Mouse (Mus musculus) embryonic facial prominence, embryonic 15.5 days (tissue): ENCODE data around the gene Sipa1. TPM values are rescaled to one million over a fixed set of nuclear protein-coding genes. Genes with fewer than 3 reads are reported as not detected.

ENCODE experiments used
- ATAC-seq: fragments of 200-750 bp; cut with Nextera tagmentation; 2 replicates; pipeline ENCODE4 v1.8.0; 2017; ENCODE audit warnings: low read depth, moderate TSS enrichment; ENCODE audit not compliant: insufficient number of reproducible peaks, low FRiP score, low TSS enrichment
- H3K27ac ChIP-seq: fragments of 300-500 bp; sonication (generic); replicated peaks from 2 replicates; pipeline ENCODE4 v1.5.1; 2015; ENCODE audit warnings: mild to moderate bottlenecking, inconsistent platforms
- H3K27me3 ChIP-seq: fragments of 300-500 bp; sonication (generic); 2 replicates; pipeline ENCODE4 v1.6.1; 2015; ENCODE audit warnings: inconsistent platforms
- H3K36me3 ChIP-seq: fragments of 300-500 bp; sonication (generic); 2 replicates; pipeline ENCODE4 v1.6.1; 2015; ENCODE audit warnings: mild to moderate bottlenecking, inconsistent platforms
- H3K4me1 ChIP-seq: fragments of 300-500 bp; sonication (generic); 2 replicates; pipeline ENCODE4 v1.6.1; 2015; ENCODE audit warnings: inconsistent platforms
- H3K4me2 ChIP-seq: fragments of 300-500 bp; sonication (generic); replicated peaks from 2 replicates; pipeline ENCODE4 v1.6.1; 2015; ENCODE audit warnings: mild to moderate bottlenecking, inconsistent platforms
- H3K4me3 ChIP-seq: fragments of 300-500 bp; sonication (generic); replicated peaks from 2 replicates; pipeline ENCODE4 v1.5.1; 2015; ENCODE audit warnings: mild to moderate bottlenecking, inconsistent platforms
- H3K9ac ChIP-seq: fragments of 300-500 bp; sonication (generic); 2 replicates; pipeline ENCODE4 v1.6.1; 2015; ENCODE audit warnings: inconsistent platforms
- H3K9me3 ChIP-seq: fragments of 300-500 bp; sonication (generic); replicated peaks from 2 replicates; pipeline ENCODE4 v1.6.1; 2016; ENCODE audit warnings: inconsistent platforms
- WGBS: fragments of 180-500 bp; shearing (Covaris S2); methylation state at CpG from one replicate; pipeline ENCODE4 v1.1.7; 2015; 5-methylcytosine and 5-hydroxymethylcytosine counted together
- polyA plus RNA-seq: library from polyadenylated mRNA; unstranded; fragments of >200 nt; fragmentation: Nextera tagmentation; extraction: Ambion mirVana; gene quantifications from 2 replicates; pipeline ENCODE4 v1.2.1, GENCODE M21; 2015

Gene Sipa1
- polyA plus RNA-seq, 1 experiment from 2014 or later: 30.4 TPM

DNA sequence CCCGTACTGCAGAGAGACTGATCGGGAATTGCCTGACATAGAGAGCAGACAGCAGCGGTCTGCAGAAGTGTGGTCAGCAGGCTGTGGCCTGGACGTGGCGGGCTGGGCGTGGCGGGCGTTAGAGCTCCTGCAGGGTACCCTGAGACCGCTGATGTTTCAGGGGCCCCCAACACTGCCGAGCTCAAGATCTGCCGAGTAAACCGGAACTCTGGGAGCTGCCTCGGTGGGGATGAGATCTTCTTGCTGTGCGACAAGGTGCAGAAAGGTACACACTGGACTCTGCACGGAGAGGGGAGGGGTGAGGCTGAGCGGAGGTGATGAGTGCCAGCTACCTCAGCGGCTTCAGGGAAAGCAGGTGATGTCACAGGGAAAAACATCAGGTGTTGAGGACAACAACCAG is 22.5 kb downstream of the Sipa1 start:
- no peak overlapping the region for H3K9ac ChIP-seq
- 92% methylated on average over 17 of the region's 17 CpGs for WGBS

DNA sequence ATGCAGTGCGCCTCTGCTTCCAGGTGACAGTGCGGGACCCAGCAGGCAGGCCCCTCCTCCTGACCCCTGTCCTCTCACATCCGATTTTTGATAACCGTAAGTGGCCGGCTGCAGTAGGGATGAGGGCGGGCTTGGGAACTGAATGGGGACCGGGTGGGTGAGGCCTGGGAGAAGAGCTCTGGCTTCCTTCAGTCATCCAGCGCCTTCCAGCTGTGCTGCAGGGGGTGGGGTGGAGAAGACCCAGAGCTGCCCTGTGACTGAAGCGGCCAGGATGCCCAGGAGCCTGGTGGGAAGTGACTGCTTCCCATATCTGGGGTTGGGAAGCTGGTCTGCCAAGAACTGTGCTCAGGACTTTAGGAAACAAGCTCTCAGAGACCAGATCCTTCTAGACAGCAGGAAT is 23.2 kb downstream of the Sipa1 start:
- Histone ChIP-seq H3K4me2 (no peak overlapping the region), H3K27ac (no peak overlapping the region), H3K4me3 (no peak overlapping the region), H3K4me1 (peaks cover 19% of the 10 kb centered on the region), H3K27me3 (no peaks in the 10 kb centered on the region), H3K9ac (no peak overlapping the region), H3K9me3 (no peaks in the 10 kb centered on the region), H3K36me3 (peaks cover 65% of the 10 kb centered on the region)
- no peak for ATAC-seq
- WGBS: 79% methylated on average over 9 of the region's 9 CpGs

More for the DNA sequence above, 22.5 kb downstream of the Sipa1 start:
- Histone ChIP-seq H3K36me3 (peaks cover 72% of the 10 kb centered on the region), H3K4me3 (no peak overlapping the region), H3K27me3 (no peaks in the 10 kb centered on the region), H3K9me3 (no peaks in the 10 kb centered on the region), H3K4me1 (peaks cover 19% of the 10 kb centered on the region), H3K27ac (no peak overlapping the region), H3K4me2 (no peak overlapping the region)
- ATAC-seq: no peak

DNA sequence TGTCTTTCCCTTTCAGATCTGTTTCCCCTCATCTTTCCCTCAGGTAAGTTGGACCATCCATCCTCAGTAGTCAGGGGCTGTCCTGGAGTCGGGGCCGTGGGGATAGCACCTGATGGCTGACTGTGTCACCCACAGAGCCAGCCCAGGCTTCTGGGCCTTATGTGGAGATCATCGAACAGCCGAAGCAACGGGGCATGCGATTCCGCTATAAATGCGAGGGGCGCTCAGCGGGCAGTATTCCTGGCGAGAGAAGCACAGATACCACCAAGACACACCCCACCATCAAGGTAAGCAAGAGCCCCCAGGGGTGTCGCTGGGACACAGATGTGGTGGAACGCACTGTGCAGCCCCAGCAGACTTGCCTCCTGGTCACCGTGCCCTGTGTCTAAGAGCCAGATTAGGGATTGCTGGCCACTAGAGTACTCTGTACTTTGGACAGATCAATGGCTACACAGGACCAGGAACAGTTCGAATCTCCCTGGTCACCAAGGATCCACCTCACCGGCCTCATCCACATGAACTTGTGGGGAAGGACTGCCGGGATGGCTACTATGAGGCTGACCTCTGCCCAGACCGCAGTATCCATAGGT is 25.0 kb downstream of the Sipa1 start:
- Histone ChIP-seq H3K36me3 (peaks cover 47% of the 10 kb centered on the region), H3K4me1 (peaks cover 19% of the 10 kb centered on the region), H3K9me3 (no peaks in the 10 kb centered on the region), H3K27ac (peak overlapping the region; percentile 84; the same call in 1 of the 2 replicates), H3K27me3 (no peaks in the 10 kb centered on the region), H3K4me3 (peak overlapping the region; percentile 60), H3K4me2 (peak overlapping the region; percentile 74), H3K9ac (peak overlapping the region; percentile 64)
- WGBS: 89% methylated on average over 18 of the region's 18 CpGs
- ATAC-seq: no peak

- peak within 1 kb of the TSS; percentile 74 for H3K4me2 ChIP-seq
- H3K27me3 ChIP-seq: no peaks in the 10 kb centered on the region
- H3K9me3 ChIP-seq: no peaks in the 10 kb centered on the region
- peak within 1 kb of the TSS; percentile 84 for H3K27ac ChIP-seq
- peak within 1 kb of the TSS; percentile 64 for H3K9ac ChIP-seq
- H3K36me3 ChIP-seq: peaks cover 37% of the 10 kb centered on the region
- H3K4me1 ChIP-seq: peaks cover 19% of the 10 kb centered on the region
- ATAC-seq: peak; percentile 79
- peak within 1 kb of the TSS; percentile 60 for H3K4me3 ChIP-seq
- under 1% methylated on average over 97 of the region's 109 CpGs for WGBS
Observed at GRCm38 (mm10) chr19:5637069-5638047, 26.1 kb downstream of the Sipa1 start, which contains the start of gene Rela. TSS of gene Rela (plus strand) at chr19:5637483.

- peaks cover 19% of the 10 kb centered on the region for H3K4me1 ChIP-seq
- no peaks in the 10 kb centered on the region for H3K27me3 ChIP-seq
- WGBS: 42% methylated on average over 12 of the region's 12 CpGs
- peak overlapping the region; percentile 60 for H3K4me3 ChIP-seq
- no peaks in the 10 kb centered on the region for H3K9me3 ChIP-seq
- H3K9ac ChIP-seq: peak overlapping the region; percentile 64
- ATAC-seq: 0 out of 2 replicates have a peak, but pooled peaks have one; percentile 3
- H3K36me3 ChIP-seq: peaks cover 29% of the 10 kb centered on the region
- H3K27ac ChIP-seq: peak overlapping the region; percentile 84
- H3K4me2 ChIP-seq: peak overlapping the region; percentile 74
Observed at GRCm38 (mm10) chr19:5636571-5637041, 26.9 kb downstream of the Sipa1 start.

GRCm38 (mm10) chr19:5636036-5636570 is 27.4 kb downstream of the Sipa1 start:
- WGBS: 79% methylated on average over 7 of the region's 7 CpGs
- no peaks in the 10 kb centered on the region for H3K9me3 ChIP-seq
- no peaks in the 10 kb centered on the region for H3K27me3 ChIP-seq
- H3K4me1 ChIP-seq: peaks cover 19% of the 10 kb centered on the region
- H3K36me3 ChIP-seq: peaks cover 24% of the 10 kb centered on the region
- H3K27ac ChIP-seq: no peak overlapping the region
- no peak overlapping the region for H3K9ac ChIP-seq
- H3K4me2 ChIP-seq: no peak overlapping the region
- no peak for ATAC-seq
- H3K4me3 ChIP-seq: no peak overlapping the region

DNA sequence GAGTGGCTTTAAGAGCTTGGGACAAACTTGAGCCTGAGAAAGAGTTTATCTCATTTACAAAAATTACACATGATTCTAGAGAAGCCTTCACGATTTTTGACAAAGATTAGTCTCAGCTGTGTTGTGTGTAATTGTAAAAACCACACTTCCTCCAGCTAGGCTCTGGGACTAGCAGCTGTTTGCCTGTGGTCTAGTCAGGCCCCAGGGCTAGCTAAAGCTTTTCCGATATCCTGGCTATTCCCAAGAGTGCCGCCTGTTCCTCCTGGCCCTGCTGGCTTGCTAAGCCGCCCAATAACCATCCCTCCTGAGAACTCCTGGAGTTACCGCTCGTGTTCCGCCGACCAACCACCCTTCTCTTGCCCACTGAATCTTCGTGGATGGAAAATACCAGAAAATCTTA is 31.4 kb downstream of the Sipa1 start:
- Histone ChIP-seq H3K27ac (no peak overlapping the region), H3K27me3 (no peaks in the 10 kb centered on the region), H3K36me3 (no peaks in the 10 kb centered on the region), H3K4me1 (peaks cover 8% of the 10 kb centered on the region), H3K9me3 (no peaks in the 10 kb centered on the region), H3K4me2 (no peak overlapping the region), H3K9ac (no peak overlapping the region), H3K4me3 (no peak overlapping the region)
- no peak for ATAC-seq
- 62% methylated on average over 9 of the region's 9 CpGs for WGBS

GRCm38 (mm10) chr19:5629907-5630306 is 33.6 kb downstream of the Sipa1 start:
- no peak overlapping the region for H3K4me3 ChIP-seq
- H3K9me3 ChIP-seq: no peaks in the 10 kb centered on the region
- no peaks in the 10 kb centered on the region for H3K27me3 ChIP-seq
- H3K4me1 ChIP-seq: no peaks in the 10 kb centered on the region
- no peak overlapping the region for H3K27ac ChIP-seq
- no peak overlapping the region for H3K4me2 ChIP-seq
- no peaks in the 10 kb centered on the region for H3K36me3 ChIP-seq
- no peak for ATAC-seq
- no peak overlapping the region for H3K9ac ChIP-seq

DNA sequence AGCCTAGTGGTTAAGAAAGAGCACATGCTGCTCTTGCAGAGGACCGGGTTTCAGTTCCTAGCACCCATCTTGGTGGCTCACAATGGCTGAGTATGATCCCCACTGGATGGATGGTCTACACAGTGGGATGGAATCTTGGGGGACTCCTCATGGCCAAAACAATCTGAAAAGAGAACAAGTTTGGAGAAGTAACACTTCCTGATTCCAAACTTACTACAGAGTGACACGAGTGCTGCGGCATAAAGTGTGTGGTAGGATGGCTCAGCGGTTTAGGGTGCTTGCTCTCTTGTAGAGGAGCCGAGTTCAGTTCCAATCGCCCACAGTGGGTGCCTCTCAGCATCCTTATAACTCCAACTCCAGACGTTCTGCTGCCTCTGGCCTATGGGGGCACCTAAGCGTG is 38.2 kb downstream of the Sipa1 start:
- no peaks in the 10 kb centered on the region for H3K36me3 ChIP-seq
- H3K9ac ChIP-seq: no peak overlapping the region
- no peak overlapping the region for H3K4me3 ChIP-seq
- no peaks in the 10 kb centered on the region for H3K4me1 ChIP-seq
- H3K27me3 ChIP-seq: no peaks in the 10 kb centered on the region
- no peak overlapping the region for H3K27ac ChIP-seq
- WGBS: 84% methylated on average over 8 of the region's 8 CpGs
- no peak overlapping the region for H3K4me2 ChIP-seq
- no peaks in the 10 kb centered on the region for H3K9me3 ChIP-seq
- no peak for ATAC-seq

DNA sequence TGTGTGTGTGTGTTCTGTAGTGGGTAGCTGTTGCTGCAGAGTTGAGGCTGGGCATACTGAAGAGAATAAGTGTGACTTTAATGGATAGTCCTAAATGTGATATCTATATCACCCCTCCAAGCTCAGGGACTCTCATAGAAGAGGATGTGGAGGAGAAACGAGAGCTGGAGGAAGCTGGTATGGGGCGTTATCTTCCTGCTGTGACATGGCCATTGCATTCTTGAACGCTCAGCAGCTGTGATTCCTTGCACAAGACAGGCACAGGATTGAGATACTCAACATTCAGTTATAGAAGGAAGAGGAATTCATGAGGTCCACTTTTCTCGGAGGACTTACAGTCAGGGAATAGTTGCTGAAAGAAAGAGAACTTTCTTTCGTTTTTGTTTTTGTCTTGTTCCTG is 41.6 kb downstream of the Sipa1 start:
- Histone ChIP-seq H3K27me3 (no peaks in the 10 kb centered on the region), H3K9me3 (no peaks in the 10 kb centered on the region), H3K4me1 (no peaks in the 10 kb centered on the region), H3K4me3 (no peak overlapping the region), H3K27ac (no peak overlapping the region), H3K9ac (no peak overlapping the region), H3K36me3 (no peaks in the 10 kb centered on the region), H3K4me2 (no peak overlapping the region)
- 79% methylated on average over 5 of the region's 5 CpGs for WGBS
- ATAC-seq: no peak

- no peak overlapping the region for H3K4me3 ChIP-seq
- WGBS: 84% methylated on average over 4 of the region's 4 CpGs
- ATAC-seq: no peak
- no peaks in the 10 kb centered on the region for H3K4me1 ChIP-seq
- no peak overlapping the region for H3K4me2 ChIP-seq
- H3K27ac ChIP-seq: no peak overlapping the region
- H3K27me3 ChIP-seq: no peaks in the 10 kb centered on the region
- no peaks in the 10 kb centered on the region for H3K36me3 ChIP-seq
- no peak overlapping the region for H3K9ac ChIP-seq
- no peaks in the 10 kb centered on the region for H3K9me3 ChIP-seq
Observed at GRCm38 (mm10) chr19:5620007-5620406, 43.5 kb downstream of the Sipa1 start.
